28 mouse cellular contexts compared by ENCODE assay signal in the genomic region with DNA sequence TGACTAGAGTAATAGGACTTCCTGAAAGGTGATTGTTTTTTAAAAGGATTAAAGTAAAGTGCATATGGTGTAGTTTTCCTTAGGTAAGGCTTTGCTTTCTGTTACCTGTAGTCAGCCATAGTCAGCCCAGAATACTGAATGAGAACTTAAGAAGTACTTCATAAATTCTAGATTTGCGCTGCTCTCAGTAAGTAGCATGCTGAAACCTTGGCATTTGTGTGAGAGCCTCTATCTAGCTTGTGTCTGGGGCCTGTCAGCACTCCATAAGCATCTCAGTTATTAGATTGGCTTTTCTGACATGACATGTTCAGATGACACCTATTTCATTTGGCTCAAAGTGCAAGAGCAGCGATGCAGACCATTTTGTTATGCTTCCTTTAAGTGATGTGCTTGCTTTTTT.
"Had no signal": no experiment of that assay in that cellular context is flagged by ENCODE, and none has a peak within 500 bp of the region (broad histone marks: within the 10 kb centered on the region; RNA-seq: fewer than 3 reads in every experiment).

No protein-coding gene starts in this region.

- ATAC-seq: forebrain, embryonic 13.5 days; forebrain, embryonic 14.5 days; forebrain, embryonic 15.5 days; forebrain, embryonic 16.5 days; forebrain, postnatal 0 days had no signal

- H3K27ac ChIP-seq: embryonic facial prominence, embryonic 10.5 days; embryonic facial prominence, embryonic 12.5 days; embryonic facial prominence, embryonic 13.5 days; embryonic facial prominence, embryonic 15.5 days; forebrain, embryonic 10.5 days; forebrain, embryonic 12.5 days; forebrain, embryonic 13.5 days; forebrain, embryonic 15.5 days; gastrocnemius, adult 2 months; heart, adult 2 months had no signal

- DNase-seq: cerebellum, adult 2 months; cerebellum, adult 8-10 months; cerebellum, adult 9-10 months; cerebellum, adult 9-11 months; cerebellum, postnatal 10 days; cerebellum, postnatal 14 days; cerebellum, postnatal 25 days; cerebellum, postnatal 36 days; embryo, embryonic 11 days; forebrain, postnatal 0 days; gastrocnemius, adult 2 months; gastrocnemius, postnatal 10 days; gastrocnemius, postnatal 14 days; gastrocnemius, postnatal 25 days; gastrocnemius, postnatal 36 days; heart, adult 18-20 months; heart, adult 2 months had no signal

- H3K4me1 ChIP-seq: embryonic facial prominence, embryonic 12.5 days; embryonic facial prominence, embryonic 15.5 days; forebrain, embryonic 10.5 days; forebrain, embryonic 12.5 days; forebrain, embryonic 13.5 days; forebrain, embryonic 15.5 days had no signal

- H3K27me3 ChIP-seq: embryonic facial prominence, embryonic 12.5 days; embryonic facial prominence, embryonic 13.5 days; embryonic facial prominence, embryonic 15.5 days; forebrain, embryonic 12.5 days; forebrain, embryonic 13.5 days; forebrain, embryonic 15.5 days had no signal

- H3K9ac ChIP-seq: embryonic facial prominence, embryonic 12.5 days; embryonic facial prominence, embryonic 13.5 days; embryonic facial prominence, embryonic 15.5 days; forebrain, embryonic 12.5 days; forebrain, embryonic 13.5 days; forebrain, embryonic 15.5 days; forebrain, postnatal 0 days had no signal

- H3K9me3 ChIP-seq: embryonic facial prominence, embryonic 13.5 days; embryonic facial prominence, embryonic 15.5 days had no signal

- H3K4me2 ChIP-seq: embryonic facial prominence, embryonic 12.5 days; embryonic facial prominence, embryonic 13.5 days; embryonic facial prominence, embryonic 15.5 days; forebrain, embryonic 12.5 days; forebrain, embryonic 13.5 days; forebrain, embryonic 15.5 days had no signal

- H3K4me3 ChIP-seq: embryonic facial prominence, embryonic 10.5 days; embryonic facial prominence, embryonic 12.5 days; embryonic facial prominence, embryonic 13.5 days; embryonic facial prominence, embryonic 15.5 days; erythroblast, embryonic 14.5 days; forebrain, embryonic 10.5 days; forebrain, embryonic 12.5 days; forebrain, embryonic 13.5 days; forebrain, embryonic 15.5 days; gastrocnemius, adult 2 months; heart, adult 2 months had no signal
